Mouse (Mus musculus) testis, adult 10 weeks (tissue): ENCODE data around the gene Abca16. TPM values are rescaled to one million over a fixed set of nuclear protein-coding genes. Genes with fewer than 3 reads are reported as not detected.

Source experiments
- polyA plus RNA-seq: library from polyadenylated mRNA; stranded (reverse); fragments of 350-450 nt; fragmentation: Illumina TruSeq; extraction: RNeasy Lipid Tissue Mini Kit (QIAGEN cat#74804); gene quantifications from one replicate; pipeline ENCODE4 v1.2.3, GENCODE M21; 2014; ENCODE audit warnings: low read depth, low replicate concordance

The Abca16 gene
- polyA plus RNA-seq: 116 TPM

GRCm38 (mm10) chr7:120409447-120409846 lies at the start of gene Abca16:
Gene Abca16 (plus strand): TSS chr7:120409647.

Other genes with a start within 250 kb of the Abca16 start
- 1.7 TPM for gene Anks4b, start 235.8 kb upstream of the Abca16 start, polyA plus RNA-seq
- not detected for gene Crym, start 207.5 kb upstream of the Abca16 start, polyA plus RNA-seq
- gene Abca14, start 205.7 kb upstream of the Abca16 start, polyA plus RNA-seq: 125 TPM
- gene Abca15, start 81.0 kb upstream of the Abca16 start, polyA plus RNA-seq: 86.7 TPM
- 184 TPM for gene Uqcrc2, start 225.5 kb downstream of the Abca16 start, polyA plus RNA-seq